In genomic region chr2:58408926-58409634, GRCm38 (mm10) we compare ENCODE assay signal across 27 mouse cellular contexts. TPM values are rescaled to one million over a fixed set of nuclear protein-coding genes. Genes with fewer than 3 reads are reported as not detected.
DNase-seq lines count a peak whose midpoint lies in the region; ATAC-seq and TF ChIP-seq lines count a peak whose summit lies in the region.
"Had no signal": no experiment of that assay in that cellular context is flagged by ENCODE, and none has a peak within 500 bp of the region (broad histone marks: within the 10 kb centered on the region; RNA-seq: fewer than 3 reads in every experiment).

No protein-coding gene starts in this region.

- TF ChIP-seq POLR2A in kidney, adult 2 months (IDR thresholded peaks at IDR 0.05; ENCODE audit: low read depth, low read length) = no peak

- no peak overlapping the region for H3K27ac ChIP-seq in kidney, embryonic 15.5 days
- no peak overlapping the region for H3K27ac ChIP-seq in kidney, adult 2 months (ENCODE audit: insufficient read depth, low read depth, low read length)
- H3K27ac ChIP-seq in heart, embryonic 10.5 days = no peak overlapping the region
- H3K27ac ChIP-seq: heart, adult 2 months; heart, embryonic 13.5 days; hindbrain, embryonic 14.5 days; limb, embryonic 13.5 days; midbrain, embryonic 12.5 days had no signal

- H3K4me2 ChIP-seq in kidney, embryonic 15.5 days = no peak overlapping the region
- H3K4me2 ChIP-seq: heart, embryonic 13.5 days; hindbrain, embryonic 14.5 days; limb, embryonic 13.5 days; liver, embryonic 11.5 days; midbrain, embryonic 12.5 days had no signal

- H3K9me3 ChIP-seq in kidney, embryonic 15.5 days (replicated peaks) = no peaks in the 10 kb centered on the region
- H3K9me3 ChIP-seq in heart, embryonic 10.5 days = no peaks in the 10 kb centered on the region
- H3K9me3 ChIP-seq: limb, embryonic 13.5 days; midbrain, embryonic 12.5 days had no signal

- no peak for TF ChIP-seq CTCF in kidney, adult 2 months (conservative IDR thresholded peaks at IDR 0.05; ENCODE audit: insufficient read depth, insufficient read length, low read depth, low read length)

- no peaks in the 10 kb centered on the region for H3K36me3 ChIP-seq in kidney, embryonic 15.5 days
- no peaks in the 10 kb centered on the region for H3K36me3 ChIP-seq in kidney, adult 2 months (ENCODE audit: control insufficient read depth, insufficient read depth, low read length)
- no peaks in the 10 kb centered on the region for H3K36me3 ChIP-seq in heart, embryonic 10.5 days
- H3K36me3 ChIP-seq: heart, embryonic 13.5 days; limb, embryonic 13.5 days; midbrain, embryonic 12.5 days had no signal

- peak; percentile 20 for DNase-seq in embryo, embryonic 10.5 days (ENCODE audit: low spot score)
- no peak for DNase-seq in embryo, embryonic 9.5 days (ENCODE audit: extremely low spot score)
- DNase-seq in kidney, adult 2 months = no peak
- peak; percentile 28 for DNase-seq in right cerebral cortex, adult 18-20 months
- no peak for DNase-seq in right cerebral cortex, postnatal 14 days
- DNase-seq in telencephalon, adult 2 months (ENCODE audit: low read depth, low spot score) = peak; percentile 56
- no peak for DNase-seq in heart, embryonic 10.5 days (ENCODE audit: low spot score)
- DNase-seq: adrenal gland, adult 8-10 months; cerebellum, adult 11 months; cerebellum, adult 9-11 months; heart, adult 2 months; heart, postnatal 10 days; kidney, adult 18-20 months; kidney, postnatal 14 days; lung, postnatal 36 days; right cerebral cortex, postnatal 25 days; thymus, adult 18-20 months; thymus, postnatal 25 days had no signal

- no peak overlapping the region for H3K9ac ChIP-seq in kidney, embryonic 15.5 days
- H3K9ac ChIP-seq: heart, embryonic 13.5 days; hindbrain, embryonic 14.5 days; limb, embryonic 13.5 days; midbrain, embryonic 12.5 days had no signal

- no peaks in the 10 kb centered on the region for H3K27me3 ChIP-seq in kidney, embryonic 15.5 days
- no peaks in the 10 kb centered on the region for H3K27me3 ChIP-seq in kidney, adult 2 months (replicated peaks; ENCODE audit: control insufficient read depth, insufficient read depth, low read length)
- H3K27me3 ChIP-seq in heart, embryonic 10.5 days (ENCODE audit: insufficient read depth, poor library complexity, severe bottlenecking) = no peaks in the 10 kb centered on the region
- H3K27me3 ChIP-seq: heart, embryonic 13.5 days; limb, embryonic 13.5 days; midbrain, embryonic 12.5 days had no signal

- H3K4me1 ChIP-seq in kidney, embryonic 15.5 days = no peaks in the 10 kb centered on the region
- no peaks in the 10 kb centered on the region for H3K4me1 ChIP-seq in kidney, adult 2 months (ENCODE audit: control insufficient read depth, insufficient read depth, low read length)
- no peaks in the 10 kb centered on the region for H3K4me1 ChIP-seq in heart, embryonic 10.5 days
- H3K4me1 ChIP-seq: heart, embryonic 13.5 days; limb, embryonic 13.5 days; midbrain, embryonic 12.5 days had no signal

- no peak overlapping the region for H3K4me3 ChIP-seq in kidney, embryonic 15.5 days (replicated peaks)
- H3K4me3 ChIP-seq in kidney, adult 2 months (ENCODE audit: insufficient read depth, low read depth, low read length) = no peak overlapping the region
- no peak overlapping the region for H3K4me3 ChIP-seq in heart, embryonic 10.5 days
- H3K4me3 ChIP-seq: heart, adult 2 months; heart, embryonic 13.5 days; limb, embryonic 13.5 days; midbrain, embryonic 12.5 days had no signal

- peak; percentile 74 for ATAC-seq in kidney, embryonic 15.5 days (replicated peaks; ENCODE audit: low FRiP score)
- ATAC-seq: activated CD4-positive, CD25-positive, alpha-beta regulatory T cell, adult 4 months; forebrain, embryonic 14.5 days had no signal

- whole genome bisulfite sequencing in kidney, embryonic 15.5 days = 34% methylated on average over 5 of the region's 5 CpGs
- WGBS in kidney, adult 2 months = 46% methylated on average over 5 of the region's 5 CpGs
- 81% methylated on average over 5 of the region's 5 CpGs for WGBS in heart, embryonic 10.5 days

RNA-seq across cellular contexts. Expression of gene Acvr1c, which starts 51.4 kb away (rescaled TPM):
- polyA plus RNA-seq in kidney, embryonic 15.5 days (2015; fragmentation: Nextera tagmentation; extraction: Ambion mirVana) = 0.10 and 0.34 TPM in 2 replicates
- 0.53 and 1.6 TPM in 2 replicates for polyA plus RNA-seq in kidney, adult 2 months (2012; rRNA removed)
- polyA plus RNA-seq in heart, embryonic 10.5 days (2016; fragmentation: Nextera tagmentation; extraction: Ambion mirVana) = 0.75 and 1.1 TPM in 2 replicates
- polyA plus RNA-seq: embryonic facial prominence, embryonic 11.5 days had no signal

Comparison
In these comparisons a context has a peak if more than half of its experiments do, and no peak if none do; other contexts are left out.
1. DNase-seq: peak in embryo, embryonic 10.5 days (single experiment), right cerebral cortex, adult 18-20 months (single experiment) and telencephalon, adult 2 months (single experiment); none in embryo, embryonic 9.5 days (single experiment), kidney, adult 2 months (single experiment), right cerebral cortex, postnatal 14 days (single experiment) and heart, embryonic 10.5 days (single experiment).